Mouse (Mus musculus) thymus, postnatal 25 days (tissue): ENCODE data around the gene Tpgs1.
A peak's percentile ranks its signal among the peaks of the same experiment; 100 is the strongest.

Experiments
- DNase-seq: peaks from one replicate; pipeline ENCODE4 v3.0.0; 2022

Tpgs1 gene

DNA sequence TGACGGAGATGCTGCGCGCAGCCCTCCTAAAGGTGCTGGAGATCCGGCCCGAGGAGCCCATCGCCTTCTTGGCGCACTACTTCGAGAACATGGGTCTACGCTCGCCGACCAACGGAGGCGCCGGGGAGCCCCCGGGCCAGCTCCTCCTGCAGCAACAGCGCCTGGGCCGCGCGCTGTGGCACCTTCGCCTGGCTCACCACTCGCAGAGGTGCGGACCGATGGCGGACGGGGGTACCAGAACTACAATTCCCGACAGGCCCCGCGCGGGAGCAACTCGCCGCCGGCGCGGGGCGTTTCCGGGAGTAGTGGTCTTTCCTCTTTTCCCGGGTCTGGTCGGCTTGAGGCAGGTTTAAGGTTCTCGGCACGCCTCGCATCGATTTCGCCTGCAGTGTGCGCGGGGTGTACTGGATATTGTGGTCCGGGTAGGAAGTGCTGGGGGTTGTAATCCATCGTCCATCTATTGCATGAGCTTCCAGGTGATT lies 448 bp downstream of the Tpgs1 start:
- peak; percentile 81 for DNase-seq

- no peak for DNase-seq
Observed at GRCm38 (mm10) chr10:79670071-79670888, 1.1 kb downstream of the Tpgs1 start.

DNA sequence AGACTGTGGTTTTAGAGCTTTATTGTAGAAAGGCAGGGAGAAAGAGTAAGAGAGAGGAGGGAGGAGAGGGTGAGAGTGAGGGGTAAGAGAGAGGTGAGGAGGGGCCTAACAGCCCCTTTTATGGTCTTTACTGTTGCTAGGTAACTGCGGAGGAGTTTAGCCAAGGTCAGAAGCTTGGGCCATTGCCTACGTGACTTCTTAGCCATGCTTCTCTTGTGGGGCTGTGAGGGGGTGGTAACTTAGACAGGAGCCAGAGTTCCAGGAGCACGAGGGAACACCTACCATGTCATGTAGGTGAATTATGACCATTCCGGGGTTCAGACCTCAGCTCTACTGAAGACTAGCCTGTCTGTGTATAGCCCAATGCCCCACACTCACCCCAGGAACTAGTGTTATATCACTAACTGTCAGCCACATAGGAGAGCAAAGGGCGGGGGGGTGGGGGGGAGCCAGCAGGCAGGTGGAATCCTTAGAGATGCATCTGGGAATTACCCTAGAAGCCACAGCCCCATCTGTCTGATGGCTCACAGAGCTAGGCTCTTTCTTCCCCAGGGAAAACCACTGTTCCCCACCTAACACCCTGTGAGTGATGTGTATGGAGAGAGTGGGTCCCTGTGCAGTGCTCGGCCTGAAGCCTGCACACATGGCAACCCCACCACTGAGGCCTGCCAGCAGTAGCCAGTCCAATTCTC lies 2.4 kb downstream of the Tpgs1 start:
- no peak for DNase-seq

- DNase-seq, result no peak
Observed at GRCm38 (mm10) chr10:79672088-79672455, 2.9 kb downstream of the Tpgs1 start.

DNA sequence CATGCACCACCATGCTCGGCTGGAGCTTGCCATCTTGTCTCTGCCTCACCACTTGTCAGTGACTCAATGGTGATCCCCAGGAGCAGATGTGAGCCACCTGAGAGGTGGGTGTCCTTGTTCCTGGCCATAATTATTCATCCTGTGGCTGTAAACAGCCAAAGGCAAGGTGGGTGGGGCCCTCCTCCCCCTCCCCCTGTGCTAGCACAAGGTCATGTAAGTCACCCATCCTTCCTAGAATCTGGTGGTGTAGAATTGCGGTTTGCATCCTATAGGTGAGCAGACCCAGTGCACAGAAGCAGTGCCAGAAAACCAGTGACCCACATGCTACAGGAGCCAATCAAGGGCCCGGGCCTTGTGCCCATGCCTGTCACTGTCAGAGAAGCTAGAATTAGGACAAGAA lies 3.9 kb downstream of the Tpgs1 start:
- no peak for DNase-seq

DNA sequence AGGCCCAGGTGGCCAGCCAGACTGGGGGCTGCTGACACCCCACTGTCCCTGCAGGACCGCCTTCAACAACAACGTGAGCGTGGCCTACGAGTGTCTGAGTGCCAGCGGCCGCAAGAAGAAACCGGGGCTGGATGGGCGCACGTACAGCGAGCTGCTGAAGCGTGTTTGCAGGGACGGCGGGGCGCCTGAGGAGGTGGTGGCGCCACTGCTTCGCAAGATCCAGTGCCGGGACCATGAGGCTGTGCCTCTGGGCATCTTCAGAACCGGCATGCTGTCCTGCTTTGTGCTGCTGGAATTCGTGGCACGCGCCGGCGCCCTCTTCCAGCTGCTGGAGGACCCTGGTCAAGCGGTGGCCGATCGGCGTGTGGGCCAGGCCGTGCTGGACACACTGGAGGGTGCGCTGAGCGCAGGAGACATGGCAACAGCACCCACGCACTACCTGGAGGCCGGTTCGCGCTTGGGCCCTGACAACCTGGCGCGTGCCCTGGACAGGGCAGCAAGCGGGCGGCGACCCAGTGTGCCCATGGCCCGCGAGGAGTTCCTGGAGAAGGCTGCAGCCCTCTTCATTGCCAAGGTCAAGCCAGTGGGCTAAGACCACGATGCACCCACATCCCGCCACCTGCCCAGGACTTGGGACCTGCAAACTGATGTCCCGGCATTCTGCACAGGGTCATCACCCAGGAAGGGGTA lies 6.3 kb downstream of the Tpgs1 start:
- no peak for DNase-seq

- peak; percentile 8 for DNase-seq
Observed at GRCm38 (mm10) chr10:79680606-79681495, 11.7 kb downstream of the Tpgs1 start.

DNA sequence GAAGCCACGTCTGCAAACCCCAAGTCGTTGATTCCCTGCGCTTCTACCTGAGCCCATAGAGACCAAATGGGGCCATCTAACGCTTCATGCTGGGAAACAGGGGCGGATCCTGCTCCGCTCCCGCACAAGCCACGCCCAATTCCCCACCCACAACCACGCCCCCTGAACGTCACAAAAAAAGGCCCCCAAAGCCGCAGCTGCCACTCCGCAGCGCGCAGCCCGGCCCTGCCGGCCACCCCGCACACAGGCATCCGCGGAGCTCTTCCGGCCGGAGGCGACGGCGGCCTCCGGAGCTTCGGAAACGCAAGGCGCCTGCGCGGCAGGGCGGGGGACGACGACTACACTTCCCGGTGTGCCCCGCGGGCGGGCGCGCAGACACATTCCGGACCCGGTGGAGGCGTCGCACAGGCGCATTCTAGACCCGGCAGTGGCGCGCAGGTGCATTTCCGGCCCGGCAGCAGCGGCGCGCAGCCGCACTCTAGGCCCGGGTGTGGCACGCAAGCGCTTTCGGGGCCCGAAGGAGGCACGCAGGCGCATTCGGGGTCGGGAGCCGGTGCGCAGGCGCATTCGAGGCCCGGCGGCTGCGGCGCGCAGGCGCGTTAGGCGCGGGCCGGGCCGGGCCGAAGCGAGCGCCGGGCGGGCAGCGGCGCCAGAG lies 12.5 kb downstream of the Tpgs1 start, which contains the start of gene Cdc34:
Cdc34 (plus strand) TSS at position 605 of the 655 bp plus-strand sequence.
- peak; percentile 99 for DNase-seq

DNA sequence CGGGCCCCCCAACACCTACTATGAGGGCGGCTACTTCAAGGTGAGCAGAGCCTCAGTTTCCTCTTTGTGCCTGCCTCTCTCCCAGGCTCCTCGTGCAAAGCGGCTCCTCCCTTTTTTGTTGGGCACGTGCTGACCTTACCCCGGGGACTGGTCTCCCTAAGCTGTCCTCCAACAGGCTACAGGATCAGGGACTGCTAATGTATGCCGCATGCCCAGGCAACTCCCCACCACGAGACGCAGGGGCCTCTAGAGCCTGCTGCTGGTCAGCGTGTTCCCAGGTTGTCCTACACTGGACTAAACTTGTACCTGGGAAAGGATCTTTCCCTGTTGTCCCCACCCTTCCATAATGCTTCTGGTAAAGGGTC lies 13.4 kb downstream of the Tpgs1 start:
- DNase-seq, result peak; percentile 39

GRCm38 (mm10) chr10:79682916-79683582 lies 13.9 kb downstream of the Tpgs1 start:
- DNase-seq, result peak; percentile 71

- no peak for DNase-seq
Observed at GRCm38 (mm10) chr10:79683726-79684640, 14.8 kb downstream of the Tpgs1 start.

GRCm38 (mm10) chr10:79684770-79685600 lies 15.8 kb downstream of the Tpgs1 start:
- no peak for DNase-seq

DNA sequence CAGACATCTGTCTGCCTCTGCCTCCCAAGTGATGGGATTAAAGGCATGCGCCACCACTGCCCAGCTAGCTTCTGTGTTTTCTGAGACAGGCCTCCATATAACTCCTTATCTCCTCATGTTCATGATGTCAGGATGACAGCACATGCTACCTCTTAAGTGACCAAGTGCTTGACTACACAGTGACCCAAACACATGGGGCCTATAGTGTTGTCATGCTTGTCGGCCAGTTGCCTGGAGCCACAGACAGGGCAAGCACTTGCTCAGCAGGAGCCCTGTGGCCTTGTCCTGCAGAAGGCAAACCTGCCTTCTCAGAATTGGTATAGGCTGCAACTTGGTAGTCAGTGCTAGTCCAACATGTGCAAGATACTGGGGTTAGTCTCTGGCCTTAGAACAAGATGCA lies 17.1 kb downstream of the Tpgs1 start:
- no peak for DNase-seq

- DNase-seq, result no peak
Observed at GRCm38 (mm10) chr10:79686691-79687090, 17.5 kb downstream of the Tpgs1 start.

DNA sequence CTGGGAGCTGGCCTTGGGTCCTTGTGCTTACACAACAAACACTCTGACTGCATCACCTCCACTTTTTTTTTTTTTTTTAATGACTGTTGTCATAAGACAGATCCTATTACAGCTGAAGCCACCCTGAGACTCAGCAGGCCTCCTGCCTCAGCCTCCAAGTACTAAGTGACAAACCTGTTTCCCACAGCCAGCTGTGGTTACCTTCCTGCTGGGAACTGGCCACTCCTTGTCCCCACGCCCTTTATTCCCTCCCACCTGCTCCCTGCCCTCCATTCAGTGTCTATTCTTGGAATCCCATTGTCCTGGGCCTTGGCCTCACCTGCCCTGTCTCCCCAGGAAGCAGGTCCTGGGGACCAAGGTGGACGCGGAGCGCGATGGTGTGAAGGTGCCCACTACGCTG lies 18.3 kb downstream of the Tpgs1 start:
- DNase-seq, result no peak

GRCm38 (mm10) chr10:79688720-79689119 lies 19.6 kb downstream of the Tpgs1 start, which contains the start of gene Gzmm:
Gene Gzmm, plus strand, starts transcription at chr10:79689020.
- no peak for DNase-seq

- no peak for DNase-seq
Observed at GRCm38 (mm10) chr10:79689178-79689577, 20.0 kb downstream of the Tpgs1 start.

- no peak for DNase-seq
Observed at GRCm38 (mm10) chr10:79691986-79692548, 22.9 kb downstream of the Tpgs1 start.
